Mouse (Mus musculus) heart, embryonic 16.5 days (tissue): Measurements from ENCODE around the gene Cep97. TPM values are rescaled to one million over a fixed set of nuclear protein-coding genes. Genes with fewer than 3 reads are reported as not detected.
"Not testable (repeated sequence)": the region's sequence is repeated elsewhere in the genome, so short reads cannot be mapped to it uniquely, and the experiment has no call there.

Experiments used
- ATAC-seq: fragments of 200-750 bp; cut with Nextera tagmentation; replicated peaks from 2 replicates; pipeline ENCODE4 v1.8.0; 2017; ENCODE audit warnings: moderate number of reproducible peaks; ENCODE audit not compliant: insufficient read depth, low FRiP score; ENCODE audit errors: extremely low read depth
- H3K27ac ChIP-seq: fragments of 300-500 bp; sonication (generic); 2 replicates; pipeline ENCODE4 v1.5.1; 2014; ENCODE audit warnings: mild to moderate bottlenecking, low read length, control low read depth, moderate library complexity
- H3K27me3 ChIP-seq: fragments of 300-500 bp; sonication (generic); 2 replicates; pipeline ENCODE4 v1.6.1; 2014; ENCODE audit warnings: low read length, mixed read lengths; ENCODE audit not compliant: control insufficient read depth, insufficient read depth
- H3K36me3 ChIP-seq: fragments of 300-500 bp; sonication (generic); 2 replicates; pipeline ENCODE4 v1.6.1; 2014; ENCODE audit not compliant: control insufficient read depth, insufficient read depth
- H3K4me1 ChIP-seq: fragments of 300-500 bp; sonication (generic); 2 replicates; pipeline ENCODE4 v1.6.1; 2014; ENCODE audit warnings: low read length, mixed read lengths; ENCODE audit not compliant: control insufficient read depth, insufficient read depth
- H3K4me2 ChIP-seq: fragments of 300-500 bp; sonication (generic); 2 replicates; pipeline ENCODE4 v1.6.1; 2014; ENCODE audit warnings: low read depth, mild to moderate bottlenecking, control low read depth, low read length
- H3K4me3 ChIP-seq: fragments of 300-500 bp; sonication (generic); 2 replicates; pipeline ENCODE4 v1.5.1; 2014; ENCODE audit warnings: mild to moderate bottlenecking, control low read depth, low read length
- H3K9ac ChIP-seq: fragments of 300-500 bp; sonication (generic); 2 replicates; pipeline ENCODE4 v1.6.1; 2014; ENCODE audit warnings: low read length, control low read depth
- H3K9me3 ChIP-seq: fragments of 300-500 bp; sonication (generic); replicated peaks from 2 replicates; pipeline ENCODE4 v1.6.1; 2016; ENCODE audit warnings: low read length; ENCODE audit not compliant: control insufficient read depth
- WGBS: fragments of 180-500 bp; shearing (Covaris S2); extraction: QIAGEN DNeasy Blood & Tissue Kit; methylation state at CpG from one replicate; pipeline ENCODE4 v1.1.7; 2014; 5-methylcytosine and 5-hydroxymethylcytosine counted together
- polyA plus RNA-seq: library from polyadenylated mRNA; unstranded; fragments of >200 nt; fragmentation: Nextera tagmentation; extraction: Ambion mirVana; gene quantifications from 2 replicates; pipeline ENCODE4 v1.2.1, GENCODE M21; 2015

Gene Cep97
- polyA plus RNA-seq, 1 experiment from 2014 or later: 9.6 TPM

DNA sequence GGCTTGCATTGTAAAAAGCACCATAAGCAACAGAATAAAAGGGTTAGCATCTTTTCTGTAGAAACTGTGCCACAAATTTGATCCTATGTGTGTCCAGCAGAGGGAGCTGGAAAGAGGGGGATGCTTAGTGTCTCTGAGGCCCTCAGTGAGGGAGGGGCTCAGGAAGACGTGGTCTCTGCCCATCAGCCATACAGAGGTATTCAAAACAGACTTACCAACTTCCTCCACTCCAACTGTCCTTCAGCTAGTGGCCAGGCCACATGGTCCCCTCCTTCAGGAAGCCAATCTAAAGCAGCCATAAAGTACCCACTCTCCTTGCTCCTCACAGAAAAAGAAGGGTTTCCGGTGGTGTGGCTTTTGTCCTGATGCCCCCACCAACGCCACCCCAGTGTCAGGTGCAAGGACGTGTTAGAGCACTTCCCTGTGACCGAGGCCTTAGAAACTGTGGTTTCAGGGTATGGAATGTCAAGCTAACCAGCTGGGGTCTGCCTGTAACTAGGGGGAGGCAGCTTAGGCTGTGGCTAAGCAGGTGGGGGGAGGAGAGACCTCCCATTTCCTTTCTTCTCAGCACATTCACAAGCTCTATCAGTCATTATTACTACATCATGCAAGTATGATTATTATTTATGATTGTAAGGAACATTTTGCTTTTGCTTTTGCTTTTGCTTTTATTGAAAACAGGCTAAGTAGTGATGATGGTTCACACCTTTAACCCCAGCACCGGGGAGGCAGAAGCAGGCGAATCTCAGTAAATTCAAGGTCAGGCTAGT, 46.7 kb downstream of the Cep97 start:
- ATAC-seq: peak; percentile 45
- Histone ChIP-seq H3K4me1 (no peaks in the 10 kb centered on the region), H3K27ac (no peak overlapping the region), H3K9me3 (no peaks in the 10 kb centered on the region), H3K4me3 (no peak overlapping the region), H3K27me3 (no peaks in the 10 kb centered on the region), H3K9ac (no peak overlapping the region), H3K36me3 (0 out of 2 replicates have a peak, but pooled peaks cover 2% of the 10 kb centered on the region), H3K4me2 (no peak overlapping the region)
- WGBS: 55% methylated on average over 7 of the region's 7 CpGs

DNA sequence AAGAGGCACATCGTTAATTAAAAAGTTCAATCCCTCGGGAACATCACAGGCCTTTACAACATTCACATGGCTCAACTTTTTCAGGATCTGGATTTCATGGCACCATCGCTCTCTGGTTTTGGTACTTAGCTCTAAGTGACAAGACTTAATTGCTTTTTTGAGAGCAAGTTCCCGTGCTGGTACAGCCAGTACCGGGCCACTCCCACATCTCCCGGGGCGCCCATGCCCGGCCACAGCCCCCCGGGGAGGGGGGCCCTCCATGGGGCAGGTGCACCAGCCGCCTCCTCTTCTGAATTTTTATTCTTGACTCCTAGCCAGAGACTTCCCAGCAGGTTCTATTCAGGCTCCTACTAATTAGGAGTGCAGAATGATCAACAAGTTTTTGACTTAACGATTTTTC, 50.4 kb downstream of the Cep97 start:
- Histone ChIP-seq H3K27ac (no peak overlapping the region), H3K4me3 (no peak overlapping the region), H3K4me1 (no peaks in the 10 kb centered on the region), H3K9ac (no peak overlapping the region), H3K4me2 (no peak overlapping the region), H3K36me3 (0 out of 2 replicates have a peak, but pooled peaks cover 2% of the 10 kb centered on the region), H3K9me3 (no peaks in the 10 kb centered on the region), H3K27me3 (no peaks in the 10 kb centered on the region)
- 82% methylated on average over 11 of the region's 11 CpGs for WGBS
- ATAC-seq: no peak

DNA sequence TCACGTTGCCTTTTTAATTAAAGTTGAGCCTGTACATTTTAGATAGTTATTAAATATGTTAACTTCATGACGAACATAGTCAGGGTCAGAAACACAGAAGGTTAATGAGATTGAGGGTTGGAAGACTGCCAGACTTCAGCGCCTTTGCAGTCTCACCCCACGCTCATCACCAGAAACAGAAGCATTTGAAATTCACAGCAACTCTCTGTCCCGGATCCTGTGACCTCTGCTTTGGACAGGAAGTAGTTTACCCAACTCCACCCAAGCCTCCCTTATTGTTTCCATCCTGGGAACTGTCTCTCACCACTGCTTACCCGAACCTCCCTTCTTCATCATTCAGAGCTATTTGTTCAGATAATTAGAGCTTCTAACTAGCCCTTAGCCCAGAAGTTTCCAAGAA, 58.6 kb downstream of the Cep97 start:
- Histone ChIP-seq H3K4me3 (no peak overlapping the region), H3K36me3 (no peaks in the 10 kb centered on the region), H3K27ac (no peak overlapping the region), H3K9ac (no peak overlapping the region), H3K4me1 (0 out of 2 replicates have a peak, but pooled peaks cover 4% of the 10 kb centered on the region), H3K27me3 (no peaks in the 10 kb centered on the region), H3K9me3 (no peaks in the 10 kb centered on the region), H3K4me2 (no peak overlapping the region)
- WGBS: 28% methylated on average over 6 of the region's 6 CpGs
- peak; percentile 23; the same call in 1 of the 2 replicates for ATAC-seq

- Histone ChIP-seq H3K27ac (no peak overlapping the region), H3K4me2 (no peak overlapping the region), H3K4me1 (no peaks in the 10 kb centered on the region), H3K36me3 (no peaks in the 10 kb centered on the region), H3K27me3 (no peaks in the 10 kb centered on the region), H3K4me3 (no peak overlapping the region), H3K9ac (no peak overlapping the region), H3K9me3 (no peaks in the 10 kb centered on the region)
- no peak for ATAC-seq
- WGBS: 55% methylated on average over 4 of the region's 4 CpGs
These were observed 70.8 kb downstream of the Cep97 start for GRCm38 (mm10) chr16:55863832-55864231.

- H3K9ac ChIP-seq: no peak overlapping the region
- no peak overlapping the region for H3K4me3 ChIP-seq
- 21% methylated on average over 7 of the region's 7 CpGs for WGBS
- no peaks in the 10 kb centered on the region for H3K27me3 ChIP-seq
- no peak for ATAC-seq
- H3K4me2 ChIP-seq: no peak overlapping the region
- H3K9me3 ChIP-seq: no peaks in the 10 kb centered on the region
- no peaks in the 10 kb centered on the region for H3K36me3 ChIP-seq
- H3K4me1 ChIP-seq: no peaks in the 10 kb centered on the region
- H3K27ac ChIP-seq: no peak overlapping the region
These were observed 71.4 kb downstream of the Cep97 start for GRCm38 (mm10) chr16:55863149-55863815.

DNA sequence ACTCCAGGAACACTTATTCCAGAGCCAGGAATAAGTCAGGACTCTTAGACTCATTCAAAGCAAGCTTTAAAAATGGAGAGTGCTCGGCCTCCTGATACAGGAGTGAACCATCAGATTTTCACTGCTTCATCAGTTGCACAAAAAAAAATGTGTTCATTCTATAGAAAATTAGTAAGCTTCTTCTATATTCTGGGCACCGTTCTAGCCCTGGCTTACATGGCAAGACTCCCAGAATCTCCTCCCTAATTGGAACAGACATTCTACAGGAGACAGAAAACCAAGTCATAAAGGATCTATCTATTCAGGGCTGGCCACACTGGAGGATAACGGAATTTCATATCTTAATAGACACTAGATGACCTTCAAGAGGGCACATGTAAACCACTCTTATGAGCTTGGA, 73.6 kb downstream of the Cep97 start:
- 65% methylated on average over 3 of the region's 3 CpGs for WGBS
- Histone ChIP-seq H3K4me2 (no peak overlapping the region), H3K4me3 (no peak overlapping the region), H3K27ac (no peak overlapping the region), H3K9ac (no peak overlapping the region), H3K36me3 (peaks cover 2% of the 10 kb centered on the region; the same call in 1 of the 2 replicates), H3K4me1 (no peaks in the 10 kb centered on the region), H3K27me3 (no peaks in the 10 kb centered on the region), H3K9me3 (no peaks in the 10 kb centered on the region)
- no peak for ATAC-seq

DNA sequence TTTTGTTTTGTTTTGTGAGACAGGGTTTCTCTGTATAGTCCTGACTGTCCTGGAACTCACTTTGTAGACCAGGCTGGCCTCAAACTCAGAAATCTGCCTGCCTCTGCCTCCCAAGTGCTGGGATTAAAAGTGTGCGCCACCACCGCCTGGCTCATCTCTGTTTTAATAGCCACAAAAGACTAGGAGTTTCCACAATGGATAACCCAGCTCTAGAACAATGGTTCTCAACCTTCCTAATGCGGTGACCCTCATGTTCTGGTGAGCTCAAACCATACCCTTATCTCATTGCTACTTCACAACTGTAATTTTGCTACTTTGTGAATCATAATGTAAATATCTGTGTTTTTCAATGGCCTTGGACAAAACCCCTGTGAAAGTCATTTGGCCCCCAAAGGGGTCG, 75.2 kb downstream of the Cep97 start:
- H3K27ac ChIP-seq, H3K36me3 ChIP-seq, H3K4me1 ChIP-seq, H3K4me3 ChIP-seq, H3K27me3 ChIP-seq, H3K4me2 ChIP-seq, H3K9ac ChIP-seq, ATAC-seq, H3K9me3 ChIP-seq: not testable (repeated sequence)
- WGBS: 96% methylated on average over 4 of the region's 4 CpGs

- Histone ChIP-seq H3K36me3 (peaks cover 2% of the 10 kb centered on the region; the same call in 1 of the 2 replicates), H3K27me3 (no peaks in the 10 kb centered on the region), H3K4me2 (no peak overlapping the region), H3K4me1 (no peaks in the 10 kb centered on the region), H3K9me3 (no peaks in the 10 kb centered on the region), H3K9ac (no peak overlapping the region), H3K4me3 (no peak overlapping the region), H3K27ac (no peak overlapping the region)
- WGBS: 64% methylated on average over 6 of the region's 6 CpGs
- no peak for ATAC-seq
These were observed 76.2 kb downstream of the Cep97 start for GRCm38 (mm10) chr16:55858465-55858864.
